Mouse (Mus musculus) retina, postnatal 7 days (tissue): ENCODE results near the gene Cdon.

ENCODE experiments used
- DNase-seq: peaks from one replicate; pipeline ENCODE4 v3.0.0-alpha.2; 2012; ENCODE audit warnings: low read depth, low spot score

The Cdon gene

GRCm38 (mm10) chr9:35435565-35435964 is 14.6 kb downstream of the Cdon start:
- no peak for DNase-seq

- no peak for DNase-seq
Observed at GRCm38 (mm10) chr9:35438286-35439061, 17.5 kb downstream of the Cdon start.

DNA sequence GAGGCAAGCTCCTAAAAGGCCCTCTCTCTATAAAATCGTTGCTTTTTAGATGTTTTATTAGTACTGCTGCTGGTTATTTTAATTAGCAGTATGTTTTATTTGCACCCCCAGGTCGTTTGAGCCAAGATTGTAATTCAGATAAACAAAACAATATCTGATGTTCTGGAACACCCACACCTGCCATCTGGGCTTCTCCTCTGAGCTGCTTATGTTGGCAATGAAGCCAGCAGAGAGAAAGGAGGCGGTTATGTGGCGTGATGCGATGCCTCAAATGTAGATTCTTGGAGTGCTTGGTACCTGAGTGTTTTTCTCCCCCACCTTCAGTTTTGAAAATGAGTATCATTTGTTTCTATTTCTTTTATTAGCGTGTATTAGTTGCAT is 18.1 kb downstream of the Cdon start:
- no peak for DNase-seq

GRCm38 (mm10) chr9:35439754-35440153 is 18.8 kb downstream of the Cdon start:
- DNase-seq, result no peak

DNA sequence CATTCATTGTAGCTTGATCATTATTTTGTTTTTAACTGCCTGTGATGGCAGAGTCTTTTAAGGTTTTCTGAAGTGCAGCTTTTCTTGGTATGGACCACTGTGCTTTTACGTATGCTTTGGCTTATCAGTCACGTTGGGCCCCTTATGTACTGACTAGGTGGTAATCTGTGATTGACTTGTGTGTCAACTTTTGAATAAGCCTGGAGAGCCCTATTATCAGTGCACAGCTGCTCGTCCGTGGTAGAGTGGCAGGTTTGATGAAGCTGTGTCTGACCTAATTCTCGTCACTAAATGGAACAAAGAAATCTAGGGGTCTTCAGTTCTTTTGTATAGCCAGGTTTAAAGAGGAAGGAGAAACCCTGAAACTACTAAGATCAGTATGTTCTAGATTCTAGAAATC is 21.5 kb downstream of the Cdon start:
- no peak for DNase-seq

DNA sequence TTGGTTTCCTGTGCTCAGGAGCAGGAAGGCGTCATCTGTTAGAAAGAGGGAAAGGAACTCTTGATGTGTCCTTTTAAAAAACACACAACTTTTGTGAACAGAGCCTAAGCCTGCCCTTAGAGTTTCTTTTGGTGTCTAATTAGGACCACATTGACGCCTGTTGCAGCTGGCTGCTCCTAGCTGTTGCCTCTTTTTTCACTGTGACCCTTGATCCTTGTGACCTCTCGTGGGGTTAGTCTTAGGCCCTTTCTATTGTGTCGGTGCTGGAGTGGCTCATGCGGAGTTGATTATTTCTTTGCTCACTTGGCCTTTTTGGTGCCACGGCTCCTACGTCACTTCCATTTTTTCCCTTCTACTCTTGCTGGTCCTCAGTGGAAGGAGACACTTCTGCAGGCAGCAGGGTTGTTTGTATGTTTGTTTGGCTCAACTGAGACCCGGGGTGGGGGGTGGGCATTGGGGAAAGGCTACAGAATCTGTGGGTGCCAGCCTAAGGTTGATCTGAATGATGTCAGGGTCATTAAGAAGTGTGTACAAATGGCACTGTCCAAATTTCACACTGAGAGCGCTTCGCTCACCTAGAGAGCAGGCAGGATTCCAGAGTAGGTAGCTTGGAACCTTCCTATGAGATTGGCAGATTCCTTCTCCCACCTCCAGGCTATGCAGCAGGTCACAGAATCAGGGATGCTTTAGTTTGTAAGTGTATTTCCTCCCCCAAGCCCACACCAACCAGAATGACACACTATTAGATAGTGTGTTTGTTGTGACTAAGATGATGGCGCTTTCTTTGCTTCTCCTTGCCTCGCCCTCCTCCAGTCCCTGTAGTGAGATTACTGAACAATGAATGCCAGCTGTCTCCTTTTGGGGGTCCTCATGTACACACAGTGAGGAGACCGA is 22.9 kb downstream of the Cdon start:
- no peak for DNase-seq

GRCm38 (mm10) chr9:35444512-35444886 is 23.6 kb downstream of the Cdon start:
- DNase-seq, result no peak

- no peak for DNase-seq
Observed at GRCm38 (mm10) chr9:35446916-35447315, 26.0 kb downstream of the Cdon start.

DNA sequence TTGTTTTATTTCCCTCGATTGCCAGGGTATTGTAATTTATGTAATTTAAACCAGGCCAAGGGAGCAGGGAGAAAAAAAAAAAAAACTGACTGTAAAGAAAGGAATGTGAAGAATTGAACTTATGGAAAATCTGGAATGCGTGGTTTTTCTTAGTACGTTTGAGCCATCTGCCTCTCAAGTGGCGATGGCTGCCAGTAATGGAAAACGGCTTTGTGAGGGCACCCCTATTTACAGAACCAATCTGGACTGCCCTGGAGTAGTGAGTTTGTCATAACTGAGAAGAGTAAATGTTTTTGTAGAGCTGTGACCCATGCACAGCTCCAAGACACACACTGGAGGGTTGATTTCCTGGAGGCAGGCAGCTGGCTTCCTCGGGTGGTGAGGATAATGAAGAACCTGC is 32.4 kb downstream of the Cdon start:
- no peak for DNase-seq

DNA sequence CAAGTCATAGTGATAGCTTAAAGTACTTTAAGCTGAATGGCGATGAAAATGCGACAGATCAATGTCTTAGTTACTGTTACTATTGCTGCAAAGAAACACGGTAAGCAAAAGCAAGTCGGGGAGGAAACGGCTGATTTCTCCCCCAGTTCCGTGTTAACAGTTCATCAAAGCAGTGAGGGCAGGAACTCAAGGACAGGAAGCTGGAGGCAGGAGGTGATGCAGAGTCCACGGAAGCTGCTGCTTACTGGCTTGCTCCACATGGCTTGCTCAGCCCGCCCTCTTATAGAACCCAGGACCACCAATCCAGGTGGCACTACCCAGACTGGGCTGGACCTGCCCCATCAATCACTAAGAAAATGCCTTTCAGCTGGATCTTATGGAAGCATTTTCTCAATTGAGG is 38.7 kb downstream of the Cdon start:
- DNase-seq, result no peak

- no peak for DNase-seq
Observed at GRCm38 (mm10) chr9:35467264-35467817, 46.4 kb downstream of the Cdon start.

DNA sequence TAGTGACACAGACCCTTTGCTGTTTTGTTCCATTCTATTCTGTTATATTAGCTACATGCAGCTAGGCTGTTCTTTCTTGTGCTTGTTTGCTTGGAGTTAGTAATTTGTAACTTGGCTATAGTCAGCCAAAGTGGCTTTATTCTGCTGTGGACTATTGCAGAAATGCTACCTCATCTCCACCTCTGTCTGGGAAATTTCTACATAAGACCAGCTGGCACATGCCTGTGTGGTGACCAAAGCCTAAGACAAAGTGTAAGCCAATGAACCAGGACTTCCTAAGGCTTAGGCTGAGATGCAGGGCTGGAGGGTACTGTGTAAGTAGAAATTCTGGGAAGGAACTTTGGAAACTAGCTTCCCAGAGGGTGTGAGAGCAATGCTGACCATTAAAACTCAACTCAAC is 48.0 kb downstream of the Cdon start:
- no peak for DNase-seq

GRCm38 (mm10) chr9:35474104-35474724 is 53.3 kb downstream of the Cdon start:
- DNase-seq, result no peak

DNA sequence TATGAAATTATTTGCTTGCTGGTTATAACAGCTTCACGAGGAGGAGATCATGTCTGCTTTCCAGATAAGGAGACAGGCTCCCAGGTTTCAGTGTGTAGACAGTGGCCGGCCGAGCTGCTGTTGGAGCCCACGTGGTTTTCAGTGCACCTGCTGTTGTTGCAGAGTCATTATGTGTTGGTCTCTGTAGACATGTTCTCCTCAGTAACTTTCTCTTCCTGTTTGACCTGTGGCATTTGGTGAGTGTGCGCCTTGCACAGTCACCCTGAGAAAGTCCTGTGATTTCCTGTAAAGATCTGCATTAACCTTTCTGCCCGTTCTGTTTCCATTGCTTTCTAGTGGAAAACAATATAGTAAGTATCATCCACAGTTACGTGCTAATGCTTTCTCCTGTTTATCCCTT is 54.5 kb downstream of the Cdon start:
- no peak for DNase-seq

GRCm38 (mm10) chr9:35479456-35479855 is 58.5 kb downstream of the Cdon start:
- DNase-seq, result no peak

- DNase-seq, result no peak
Observed at GRCm38 (mm10) chr9:35482014-35482898, 61.3 kb downstream of the Cdon start.

DNA sequence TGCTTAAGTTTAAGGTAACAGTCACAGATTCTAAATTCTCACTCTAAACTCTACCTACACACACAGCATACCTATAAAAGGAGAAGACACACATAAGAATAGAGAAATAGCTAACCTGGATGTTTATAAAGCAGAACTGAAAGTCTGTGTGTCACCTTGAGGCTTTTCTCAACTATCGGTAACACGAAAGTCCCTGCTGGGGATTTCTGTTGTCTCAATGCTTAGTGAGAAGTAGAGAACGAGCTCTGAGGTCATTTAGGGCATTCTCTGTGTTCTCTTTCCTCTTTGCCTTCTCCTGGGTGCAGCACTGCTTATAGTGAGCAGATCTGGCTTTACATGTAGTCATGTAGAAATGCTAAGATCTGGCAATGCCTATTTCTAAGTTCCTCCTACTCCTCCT is 63.0 kb downstream of the Cdon start:
- no peak for DNase-seq

DNA sequence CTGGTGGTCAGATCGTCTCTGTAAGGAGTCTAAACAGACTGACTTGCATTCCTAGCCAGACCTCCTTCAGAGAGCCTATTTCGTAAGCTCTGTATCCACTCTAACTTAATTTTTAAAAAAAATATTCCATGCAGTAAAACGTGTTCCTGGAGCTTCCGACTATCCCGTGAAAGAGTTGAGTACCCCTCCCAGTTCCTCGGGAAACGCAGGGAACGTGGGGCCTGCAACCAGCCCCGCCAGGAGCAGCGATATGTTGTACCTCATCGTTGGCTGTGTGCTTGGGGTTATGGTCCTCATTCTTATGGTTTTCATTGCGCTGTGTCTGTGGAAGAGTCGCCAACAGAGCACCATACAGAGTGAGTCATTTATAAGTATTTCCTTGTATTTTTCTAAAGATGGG is 65.7 kb downstream of the Cdon start:
- DNase-seq, result no peak

GRCm38 (mm10) chr9:35488496-35488895 is 67.6 kb downstream of the Cdon start:
- no peak for DNase-seq

- DNase-seq, result no peak
Observed at GRCm38 (mm10) chr9:35491109-35491866, 70.4 kb downstream of the Cdon start.
